Mouse (Mus musculus): Measurements from ENCODE around the gene Pja2.

GRCm38 (mm10) chr17:64341698-64342097 is 10.0 kb upstream of the Pja2 start:
- TF ChIP-seq CTCF (IDR thresholded peaks at IDR 0.05; ENCODE audit: extremely low read depth, insufficient read depth, insufficient read length, insufficient replicate concordance) (no peak), POLR2A (IDR thresholded peaks at IDR 0.05; ENCODE audit: low read depth, low read length) (no peak)
